Mouse (Mus musculus): ENCODE data around the gene 2210011C24Rik. TPM values are rescaled to one million over a fixed set of nuclear protein-coding genes. Genes with fewer than 3 reads are reported as not detected.

Gene 2210011C24Rik
- polyA plus RNA-seq, 1 experiment from 2014 or later = not detected

DNA sequence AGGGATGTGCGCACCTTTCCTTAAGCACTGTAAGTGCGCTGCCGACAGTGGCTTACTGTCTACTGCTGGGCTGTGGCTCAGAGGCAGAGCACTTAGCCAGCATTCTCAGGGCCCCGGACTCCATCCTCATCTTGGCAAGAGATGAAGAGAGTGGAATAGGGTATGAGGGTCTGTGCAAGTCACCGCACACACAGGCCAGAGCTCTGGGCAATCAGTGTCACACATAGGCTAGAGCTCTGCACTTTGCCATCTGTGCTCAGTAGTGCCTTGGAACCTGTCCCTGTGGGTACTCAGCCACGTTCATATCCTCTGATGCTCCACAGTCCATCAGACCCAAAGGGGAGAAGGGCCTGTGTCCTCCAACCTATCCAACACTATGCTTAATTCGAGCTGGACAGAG is 30.4 kb downstream of the 2210011C24Rik start:
- Histone ChIP-seq H3K27me3 (no peaks in the 10 kb centered on the region), H3K27ac (no peak overlapping the region), H3K9me3 (replicated peaks) (no peaks in the 10 kb centered on the region), H3K4me3 (no peak overlapping the region), H3K9ac (no peak overlapping the region), H3K4me1 (peaks cover 20% of the 10 kb centered on the region), H3K36me3 (peaks cover 60% of the 10 kb centered on the region), H3K4me2 (replicated peaks) (no peak overlapping the region)
- WGBS = 94% methylated on average over 7 of the region's 7 CpGs
- no peak for ATAC-seq (ENCODE audit: low FRiP score)

DNA sequence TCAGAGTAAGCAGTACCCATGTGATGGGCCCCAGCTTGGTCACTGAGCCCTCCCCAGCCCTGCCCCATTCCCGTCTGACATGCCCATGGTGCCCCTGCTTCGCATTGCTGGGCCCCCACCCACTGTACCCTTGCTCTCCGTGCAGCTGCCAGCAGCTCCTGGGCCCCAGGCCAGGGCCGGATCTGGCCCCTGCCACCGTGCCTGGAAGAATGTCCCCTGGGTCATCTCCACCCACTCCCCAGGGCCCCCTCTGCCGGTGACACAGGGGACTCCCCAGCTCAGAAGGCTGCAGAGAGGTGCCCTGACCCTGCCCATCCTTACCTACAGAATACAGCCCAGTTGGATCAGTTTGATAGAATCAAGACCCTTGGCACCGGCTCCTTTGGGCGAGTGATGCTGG is 31.1 kb downstream of the 2210011C24Rik start:
- WGBS = 81% methylated on average over 8 of the region's 8 CpGs
- Histone ChIP-seq H3K9me3 (replicated peaks) (no peaks in the 10 kb centered on the region), H3K9ac (no peak overlapping the region), H3K36me3 (peaks cover 53% of the 10 kb centered on the region), H3K27ac (no peak overlapping the region), H3K27me3 (no peaks in the 10 kb centered on the region), H3K4me3 (no peak overlapping the region), H3K4me1 (peaks cover 20% of the 10 kb centered on the region), H3K4me2 (replicated peaks) (no peak overlapping the region)
- no peak for ATAC-seq (ENCODE audit: low FRiP score)

GRCm38 (mm10) chr8:83980250-83980649 is 31.7 kb downstream of the 2210011C24Rik start:
- peaks cover 20% of the 10 kb centered on the region for H3K4me1 ChIP-seq
- peak; percentile 38; the same call in 1 of the 2 replicates for ATAC-seq (ENCODE audit: low FRiP score)
- H3K9ac ChIP-seq = no peak overlapping the region
- WGBS = 76% methylated on average over 1 of the region's 1 CpGs
- no peak overlapping the region for H3K4me3 ChIP-seq
- H3K9me3 ChIP-seq (replicated peaks) = no peaks in the 10 kb centered on the region
- H3K27ac ChIP-seq = 0 out of 2 replicates have a peak overlapping the region, but pooled peaks have one; percentile 18
- peaks cover 52% of the 10 kb centered on the region for H3K36me3 ChIP-seq
- H3K4me2 ChIP-seq (replicated peaks) = no peak overlapping the region
- H3K27me3 ChIP-seq = no peaks in the 10 kb centered on the region

- no peaks in the 10 kb centered on the region for H3K27me3 ChIP-seq
- WGBS = 76% methylated on average over 9 of the region's 9 CpGs
- no peak overlapping the region for H3K4me2 ChIP-seq (replicated peaks)
Observed at GRCm38 (mm10) chr8:83978200-83978599, 33.8 kb downstream of the 2210011C24Rik start.

GRCm38 (mm10) chr8:83977646-83978045 is 34.3 kb downstream of the 2210011C24Rik start:
- no peak for ATAC-seq (ENCODE audit: low FRiP score)
- Histone ChIP-seq H3K36me3 (peaks cover 27% of the 10 kb centered on the region), H3K4me2 (replicated peaks) (no peak overlapping the region), H3K9ac (no peak overlapping the region), H3K4me3 (no peak overlapping the region), H3K4me1 (peaks cover 35% of the 10 kb centered on the region), H3K27me3 (no peaks in the 10 kb centered on the region), H3K9me3 (replicated peaks) (no peaks in the 10 kb centered on the region), H3K27ac (no peak overlapping the region)
- WGBS = 71% methylated on average over 6 of the region's 6 CpGs

More at GRCm38 (mm10) chr8:83978200-83978599, 33.8 kb downstream of the 2210011C24Rik start:
- Histone ChIP-seq H3K9me3 (replicated peaks) (no peaks in the 10 kb centered on the region), H3K9ac (no peak overlapping the region), H3K27ac (no peak overlapping the region), H3K36me3 (peaks cover 33% of the 10 kb centered on the region), H3K4me3 (no peak overlapping the region), H3K4me1 (peaks cover 35% of the 10 kb centered on the region)
- ATAC-seq (ENCODE audit: low FRiP score) = no peak

- Histone ChIP-seq H3K9ac (peak overlapping the region; percentile 8; the same call in 1 of the 2 replicates), H3K9me3 (replicated peaks) (no peaks in the 10 kb centered on the region), H3K36me3 (peaks cover 20% of the 10 kb centered on the region), H3K4me2 (replicated peaks) (no peak overlapping the region; the same call in 1 of the 2 replicates), H3K27me3 (no peaks in the 10 kb centered on the region), H3K4me3 (no peak overlapping the region), H3K4me1 (peaks cover 38% of the 10 kb centered on the region), H3K27ac (no peak overlapping the region)
- ATAC-seq (ENCODE audit: low FRiP score) = no peak
- 80% methylated on average over 5 of the region's 5 CpGs for WGBS
Observed at GRCm38 (mm10) chr8:83976779-83977350, 35.1 kb downstream of the 2210011C24Rik start.

DNA sequence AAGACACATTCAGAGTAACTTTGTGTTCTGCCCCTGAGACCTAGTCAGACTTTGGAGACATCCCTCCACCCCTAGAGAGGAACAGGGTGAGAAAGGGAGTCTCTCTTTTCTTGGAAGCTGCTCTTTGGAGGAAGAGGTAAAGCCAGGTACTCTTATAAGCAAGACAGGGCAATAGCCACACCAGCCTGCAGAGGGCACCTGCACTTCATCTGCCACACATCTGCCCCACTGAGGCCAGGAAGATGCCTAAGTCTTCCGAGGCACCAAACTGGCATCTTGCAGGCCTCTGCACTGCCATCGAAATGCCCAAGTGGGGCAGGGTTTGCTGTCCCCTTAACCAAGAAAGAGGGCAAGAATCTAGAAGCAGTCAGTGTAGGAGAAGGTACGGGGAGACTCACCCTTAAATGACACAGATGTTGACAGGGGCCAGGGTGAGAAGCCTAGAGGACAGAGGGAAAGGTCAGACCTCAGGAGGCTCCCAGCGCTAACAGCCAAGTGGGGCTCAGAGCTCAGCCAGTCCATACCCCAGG is 35.8 kb downstream of the 2210011C24Rik start:
- H3K4me2 ChIP-seq (replicated peaks) = no peak overlapping the region
- H3K27me3 ChIP-seq = no peaks in the 10 kb centered on the region
- H3K4me3 ChIP-seq = no peak overlapping the region
- no peak overlapping the region for H3K27ac ChIP-seq
- H3K9me3 ChIP-seq (replicated peaks) = no peaks in the 10 kb centered on the region
- peaks cover 41% of the 10 kb centered on the region for H3K4me1 ChIP-seq
- ATAC-seq (ENCODE audit: low FRiP score) = no peak
- WGBS = 83% methylated on average over 4 of the region's 4 CpGs
- peaks cover 13% of the 10 kb centered on the region for H3K36me3 ChIP-seq
- H3K9ac ChIP-seq = no peak overlapping the region

DNA sequence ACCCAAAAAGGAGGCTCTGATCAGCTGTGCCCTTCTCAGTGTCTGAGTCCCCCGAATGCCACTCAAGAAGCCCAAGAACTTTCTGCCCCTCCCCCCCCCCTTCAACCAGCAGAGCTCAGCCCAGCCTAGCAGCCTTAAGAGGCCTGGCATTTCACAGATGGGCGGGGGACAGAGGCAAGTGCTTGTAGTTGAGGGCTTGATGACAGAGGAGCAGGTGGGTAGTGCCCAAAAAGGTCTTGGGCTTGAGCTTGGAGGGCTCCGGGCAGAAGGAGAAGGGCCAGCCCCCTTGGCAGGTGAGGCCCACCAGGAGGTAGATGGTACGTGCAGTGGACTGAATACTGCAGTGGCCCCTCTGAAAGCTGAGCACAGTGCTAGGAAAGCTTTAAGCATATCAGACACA is 37.5 kb downstream of the 2210011C24Rik start:
- Histone ChIP-seq H3K27ac (no peak overlapping the region), H3K27me3 (no peaks in the 10 kb centered on the region), H3K36me3 (no peaks in the 10 kb centered on the region), H3K9ac (0 out of 2 replicates have a peak overlapping the region, but pooled peaks have one; percentile 92), H3K9me3 (replicated peaks) (no peaks in the 10 kb centered on the region), H3K4me3 (no peak overlapping the region), H3K4me2 (replicated peaks) (peak overlapping the region; percentile 98), H3K4me1 (peaks cover 37% of the 10 kb centered on the region)
- no peak for ATAC-seq (ENCODE audit: low FRiP score)
- 82% methylated on average over 4 of the region's 4 CpGs for WGBS

DNA sequence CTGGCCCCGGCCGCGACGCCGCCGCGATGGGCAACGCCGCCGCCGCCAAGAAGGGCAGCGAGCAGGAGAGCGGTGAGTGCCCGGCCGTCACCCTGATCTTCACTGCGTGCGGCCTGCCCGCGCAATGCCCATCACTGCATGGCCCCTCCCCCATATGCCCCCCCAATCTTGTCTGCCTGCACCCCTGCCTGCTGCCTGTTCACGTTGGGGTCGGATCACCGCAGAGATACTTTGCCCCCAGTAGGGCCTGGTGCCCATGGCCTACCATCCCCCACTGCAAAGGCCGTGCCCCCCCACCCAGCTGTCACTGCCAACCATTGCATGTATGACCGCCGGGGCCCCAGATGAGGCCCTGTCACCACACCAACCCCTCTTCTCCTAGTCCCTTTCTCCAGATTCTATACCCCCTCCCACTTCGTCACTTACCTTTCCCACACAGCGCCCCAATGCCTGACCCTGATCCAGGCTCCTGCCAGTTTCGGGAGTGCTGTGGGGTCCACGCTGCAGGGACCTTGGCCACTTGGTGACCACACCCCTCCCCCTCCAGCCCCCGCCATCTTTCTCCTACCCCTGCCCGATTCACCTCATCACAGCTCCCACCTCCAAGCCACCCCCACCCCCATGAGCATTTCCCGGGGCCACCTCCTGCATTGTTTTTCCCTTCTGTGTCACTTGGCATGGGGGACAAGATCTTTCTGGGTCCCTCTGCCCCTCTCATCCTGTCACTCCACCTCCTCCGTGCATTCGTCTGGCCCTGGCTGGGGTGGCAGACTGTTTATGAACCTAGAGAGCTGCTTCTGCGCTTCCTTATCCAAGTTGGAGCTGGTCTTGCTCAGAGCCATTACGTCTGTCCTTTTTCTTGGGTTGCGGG is 38.6 kb downstream of the 2210011C24Rik start:
- peak; percentile 18 for ATAC-seq (ENCODE audit: low FRiP score)
- peak overlapping the region; percentile 85 for H3K27ac ChIP-seq
- H3K27me3 ChIP-seq = no peaks in the 10 kb centered on the region
- H3K9ac ChIP-seq = peak overlapping the region; percentile 92
- peak overlapping the region; percentile 98 for H3K4me2 ChIP-seq (replicated peaks)
- no peaks in the 10 kb centered on the region for H3K9me3 ChIP-seq (replicated peaks)
- H3K4me3 ChIP-seq = peak overlapping the region; percentile 99
- 0 out of 2 replicates have a peak, but pooled peaks cover 6% of the 10 kb centered on the region for H3K36me3 ChIP-seq
- H3K4me1 ChIP-seq = peaks cover 37% of the 10 kb centered on the region
- WGBS = 3% methylated on average over 26 of the region's 37 CpGs

DNA sequence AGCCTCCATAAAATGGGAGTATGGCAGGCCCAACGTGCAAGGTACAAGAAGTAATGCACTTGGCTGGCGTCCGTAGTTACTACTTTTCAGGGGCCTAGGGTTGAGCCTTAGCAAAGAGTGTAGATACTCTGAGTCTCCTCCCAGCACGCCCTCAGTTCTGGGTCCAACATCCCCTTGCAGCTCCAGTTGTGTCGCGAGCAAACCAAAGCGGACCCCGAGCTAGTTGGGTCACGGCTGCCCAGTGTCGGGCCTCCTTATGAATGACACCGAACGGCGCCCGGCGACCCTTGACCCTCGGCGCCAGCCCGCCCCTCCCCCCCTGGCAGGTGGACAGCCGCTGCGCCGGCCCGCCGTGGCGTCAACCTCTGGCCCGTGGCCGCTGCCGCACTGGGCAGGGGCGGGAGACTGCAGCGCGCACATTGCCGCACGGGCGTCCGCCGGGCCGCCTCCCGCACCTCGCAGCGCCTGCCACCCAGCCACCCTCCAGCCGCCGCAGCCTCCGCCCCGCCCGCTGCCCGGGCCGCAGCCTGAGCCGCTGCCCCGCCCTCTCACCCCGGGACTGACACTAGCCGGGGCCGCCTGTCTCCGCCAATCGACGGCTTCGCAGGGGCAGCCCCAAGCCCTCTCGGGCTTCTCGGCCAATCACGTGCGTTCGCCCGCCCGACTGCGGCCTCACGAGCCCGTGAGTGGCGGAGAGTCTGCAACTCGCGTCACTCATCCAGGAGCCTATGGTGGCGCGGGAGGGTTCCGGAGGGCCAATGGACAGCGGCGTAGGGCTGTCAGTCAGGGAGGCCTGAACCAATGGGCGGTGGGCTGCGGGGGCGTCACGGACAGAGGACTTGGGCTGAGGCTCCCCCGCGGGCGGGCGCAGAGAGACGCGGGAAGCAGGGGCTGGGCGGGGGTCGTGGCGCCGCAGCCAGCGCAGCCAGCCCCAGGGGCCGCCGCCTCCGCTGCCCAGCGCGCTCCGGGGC is 39.5 kb downstream of the 2210011C24Rik start, which contains the start of gene Prkaca:
Prkaca (plus strand) TSS at position 844 of the 971 bp plus-strand sequence.
- Histone ChIP-seq H3K4me3 (peak within 1 kb of the TSS; percentile 99), H3K9me3 (replicated peaks) (no peaks in the 10 kb centered on the region), H3K27ac (peak within 1 kb of the TSS; percentile 85), H3K36me3 (peaks cover 12% of the 10 kb centered on the region), H3K4me2 (replicated peaks) (peak within 1 kb of the TSS; percentile 98), H3K27me3 (no peaks in the 10 kb centered on the region), H3K9ac (peak within 1 kb of the TSS; percentile 92), H3K4me1 (peaks cover 29% of the 10 kb centered on the region)
- ATAC-seq (ENCODE audit: low FRiP score) = peak; percentile 100
- WGBS = under 1% methylated on average over 47 of the region's 94 CpGs

DNA sequence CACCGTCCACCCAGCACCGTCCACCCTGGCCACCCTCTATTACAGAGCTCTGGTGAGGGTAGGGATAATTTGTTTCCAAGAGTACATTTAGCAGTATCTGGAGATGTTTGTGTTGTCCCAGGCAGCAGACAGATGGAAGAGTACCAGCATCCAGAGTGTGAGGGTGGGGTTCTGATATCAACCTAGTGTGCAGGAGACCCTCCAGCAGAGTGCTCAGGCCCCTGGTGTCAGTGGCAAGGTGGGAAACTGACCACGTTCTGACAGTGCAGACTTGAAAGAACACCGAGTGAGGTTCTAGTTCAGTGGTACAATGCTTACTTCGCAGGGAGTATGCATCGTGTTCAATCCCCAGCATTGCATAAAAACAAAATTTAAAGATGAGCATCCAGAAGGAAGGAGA is 40.3 kb downstream of the 2210011C24Rik start:
- H3K4me3 ChIP-seq = peak overlapping the region; percentile 99
- no peaks in the 10 kb centered on the region for H3K9me3 ChIP-seq (replicated peaks)
- peaks cover 21% of the 10 kb centered on the region for H3K4me1 ChIP-seq
- no peak for ATAC-seq (ENCODE audit: low FRiP score)
- no peaks in the 10 kb centered on the region for H3K27me3 ChIP-seq
- peaks cover 19% of the 10 kb centered on the region for H3K36me3 ChIP-seq
- H3K9ac ChIP-seq = peak overlapping the region; percentile 85; the same call in 1 of the 2 replicates
- peak overlapping the region; percentile 69 for H3K4me2 ChIP-seq (replicated peaks)
- 74% methylated on average over 6 of the region's 6 CpGs for WGBS
- H3K27ac ChIP-seq = peak overlapping the region; percentile 73

All from hindbrain, embryonic 12.5 days (tissue).